Mouse (Mus musculus) forebrain, embryonic 10.5 days (tissue): ENCODE data around the gene Olfr640. TPM values are rescaled to one million over a fixed set of nuclear protein-coding genes. Genes with fewer than 3 reads are reported as not detected.

Source experiments
- DNase-seq: peaks from one replicate; pipeline ENCODE4 v3.0.0-alpha.2; 2017; ENCODE audit warnings: low spot score; ENCODE audit errors: extremely low spot score
- H3K27ac ChIP-seq: fragments of 300-500 bp; sonication (generic); 2 replicates; pipeline ENCODE4 v1.5.1; 2016; ENCODE audit warnings: mild to moderate bottlenecking
- H3K27me3 ChIP-seq: fragments of 300-500 bp; sonication (generic); 2 replicates; pipeline ENCODE4 v1.6.1; 2016; ENCODE audit warnings: mild to moderate bottlenecking; ENCODE audit not compliant: poor library complexity, severe bottlenecking
- H3K36me3 ChIP-seq: fragments of 300-500 bp; sonication (generic); replicated peaks from 2 replicates; pipeline ENCODE4 v1.6.1; 2016; ENCODE audit warnings: mild to moderate bottlenecking, moderate library complexity
- H3K4me1 ChIP-seq: fragments of 300-500 bp; sonication (generic); 2 replicates; pipeline ENCODE4 v1.6.1; 2016
- H3K4me3 ChIP-seq: fragments of 300-500 bp; sonication (generic); 2 replicates; pipeline ENCODE4 v1.5.1; 2016; ENCODE audit warnings: mild to moderate bottlenecking, moderate library complexity
- H3K9me3 ChIP-seq: fragments of 300-500 bp; sonication (generic); 2 replicates; pipeline ENCODE4 v1.6.1; 2016; ENCODE audit warnings: mild to moderate bottlenecking, moderate library complexity
- WGBS: fragments of 180-500 bp; shearing (Covaris S2); methylation state at CpG from one replicate; pipeline ENCODE4 v1.1.7; 2016; 5-methylcytosine and 5-hydroxymethylcytosine counted together
- polyA plus RNA-seq: library from polyadenylated mRNA; unstranded; fragments of >200 nt; fragmentation: Nextera tagmentation; extraction: Ambion mirVana; gene quantifications from 2 replicates; pipeline ENCODE4 v1.2.1, GENCODE M21; 2016

Olfr640 gene
- polyA plus RNA-seq, 1 experiment from 2014 or later = not detected

GRCm38 (mm10) chr7:103970852-103971251 is 54.5 kb downstream of the Olfr640 start, which contains the start of gene Olfr635:
Gene Olfr635, plus strand, starts transcription at chr7:103971152.
- 67% methylated on average over 1 of the region's 1 CpGs for WGBS

More at GRCm38 (mm10) chr7:103970852-103971251, 54.5 kb downstream of the Olfr640 start, which contains the start of gene Olfr635:
- H3K4me3 ChIP-seq = no peak within 1 kb of the TSS
- H3K9me3 ChIP-seq = no peaks in the 10 kb centered on the region
- H3K4me1 ChIP-seq = no peaks in the 10 kb centered on the region
- no peak within 1 kb of the TSS for H3K27ac ChIP-seq
- no peaks in the 10 kb centered on the region for H3K27me3 ChIP-seq
- H3K36me3 ChIP-seq = no peaks in the 10 kb centered on the region
- DNase-seq = no peak

Other genes starting within 250 kb of the Olfr640 start
- gene Olfr68, start 245.9 kb downstream of the Olfr640 start, polyA plus RNA-seq = not detected in 2 replicates
- gene Olfr67, start 233.8 kb downstream of the Olfr640 start, polyA plus RNA-seq = not detected in 2 replicates
- 183 and 303 TPM in 2 replicates for gene Hbb-bt, start 211.6 kb downstream of the Olfr640 start, polyA plus RNA-seq
- gene Hbb-bs, start 197.5 kb downstream of the Olfr640 start, polyA plus RNA-seq = 80.0 and 102 TPM in 2 replicates
- 0.37 and 0.52 TPM in 2 replicates for gene Hbb-bh2, start 185.1 kb downstream of the Olfr640 start, polyA plus RNA-seq
- gene Hbb-bh1, start 182.4 kb downstream of the Olfr640 start, polyA plus RNA-seq = 4,104 and 5,437 TPM in 2 replicates
- 8,184 and 11,241 TPM in 2 replicates for gene Hbb-y, start 172.4 kb downstream of the Olfr640 start, polyA plus RNA-seq
- gene Olfr66, start 139.3 kb downstream of the Olfr640 start, polyA plus RNA-seq = not detected in 2 replicates
- gene Olfr64, start 131.1 kb downstream of the Olfr640 start, polyA plus RNA-seq = not detected in 2 replicates
- gene Olfr65, start 122.1 kb downstream of the Olfr640 start, polyA plus RNA-seq = not detected in 2 replicates
- not detected in 2 replicates for gene Olfr631, start 96.7 kb downstream of the Olfr640 start, polyA plus RNA-seq
- gene Olfr632, start 91.2 kb downstream of the Olfr640 start, polyA plus RNA-seq = not detected in 2 replicates
- not detected in 2 replicates for gene Olfr633, start 81.1 kb downstream of the Olfr640 start, polyA plus RNA-seq
- 0.02 TPM in 1 of 2 replicates, not detected in the other for gene Olfr635, start 54.4 kb downstream of the Olfr640 start, polyA plus RNA-seq
- gene Olfr638, start 26.8 kb downstream of the Olfr640 start, polyA plus RNA-seq = not detected in 2 replicates
- gene Olfr639, start 8.3 kb downstream of the Olfr640 start, polyA plus RNA-seq = 0.02 TPM in 1 of 2 replicates, not detected in the other
- not detected in 2 replicates for gene Olfr641, start 9.9 kb upstream of the Olfr640 start, polyA plus RNA-seq
- not detected in 2 replicates for gene Olfr642, start 27.1 kb upstream of the Olfr640 start, polyA plus RNA-seq
- not detected in 2 replicates for gene 4930516K23Rik, start 35.9 kb upstream of the Olfr640 start, polyA plus RNA-seq
- not detected in 2 replicates for gene Olfr644, start 46.3 kb upstream of the Olfr640 start, polyA plus RNA-seq
- not detected in 2 replicates for gene Olfr645, start 59.9 kb upstream of the Olfr640 start, polyA plus RNA-seq
- not detected in 2 replicates for gene Olfr646, start 79.3 kb upstream of the Olfr640 start, polyA plus RNA-seq
- gene Ubqln5, start 104.3 kb upstream of the Olfr640 start, polyA plus RNA-seq = not detected in 2 replicates
- not detected in 2 replicates for gene Olfr643, start 111.8 kb upstream of the Olfr640 start, polyA plus RNA-seq
- gene Ubqln3, start 117.7 kb upstream of the Olfr640 start, polyA plus RNA-seq = not detected in 2 replicates
- not detected in 2 replicates for gene Ubqlnl, start 125.0 kb upstream of the Olfr640 start, polyA plus RNA-seq
- gene Olfm5, start 139.3 kb upstream of the Olfr640 start, polyA plus RNA-seq = not detected in 2 replicates
- 0.23 and 0.29 TPM in 2 replicates for gene Olfr648, start 157.8 kb upstream of the Olfr640 start, polyA plus RNA-seq
- not detected in 2 replicates for gene Olfr649, start 170.4 kb upstream of the Olfr640 start, polyA plus RNA-seq
- gene Trim6, start 193.2 kb upstream of the Olfr640 start, polyA plus RNA-seq = 5.1 and 5.7 TPM in 2 replicates
- 0.34 and 0.48 TPM in 2 replicates for gene Trim34a, start 218.9 kb upstream of the Olfr640 start, polyA plus RNA-seq